Mouse (Mus musculus) ES-Bruce4 (cell line): Measurements from ENCODE around the gene Med19.

ENCODE experiments used
- CTCF ChIP-seq: IDR thresholded peaks from one replicate; pipeline ENCODE4 v1.8.1; 2011; ENCODE audit warnings: low read depth, low read length
- EP300 ChIP-seq: IDR thresholded peaks from 2 replicates; pipeline ENCODE4 v1.6.1; 2011; ENCODE audit warnings: low read depth, low read length; ENCODE audit not compliant: insufficient read depth
- POLR2A ChIP-seq: IDR thresholded peaks from one replicate; pipeline ENCODE4 v1.8.1; 2011; ENCODE audit warnings: low read length; ENCODE audit not compliant: insufficient read depth

GRCm38 (mm10) chr2:84732394-84732793 is 54.2 kb downstream of the Med19 start:
- no peak for TF ChIP-seq POLR2A
- no peak for TF ChIP-seq CTCF
- no peak for TF ChIP-seq EP300
